Mouse (Mus musculus) kidney, postnatal 36 days (tissue): ENCODE data around the gene Lrrc45.

Experiments
- DNase-seq, 2 experiments: peaks; one replicate each; pipeline ENCODE4 v3.0.0; 2021 to 2022; ENCODE audit warnings: mixed read lengths in 2 of 2

Gene Lrrc45

DNA sequence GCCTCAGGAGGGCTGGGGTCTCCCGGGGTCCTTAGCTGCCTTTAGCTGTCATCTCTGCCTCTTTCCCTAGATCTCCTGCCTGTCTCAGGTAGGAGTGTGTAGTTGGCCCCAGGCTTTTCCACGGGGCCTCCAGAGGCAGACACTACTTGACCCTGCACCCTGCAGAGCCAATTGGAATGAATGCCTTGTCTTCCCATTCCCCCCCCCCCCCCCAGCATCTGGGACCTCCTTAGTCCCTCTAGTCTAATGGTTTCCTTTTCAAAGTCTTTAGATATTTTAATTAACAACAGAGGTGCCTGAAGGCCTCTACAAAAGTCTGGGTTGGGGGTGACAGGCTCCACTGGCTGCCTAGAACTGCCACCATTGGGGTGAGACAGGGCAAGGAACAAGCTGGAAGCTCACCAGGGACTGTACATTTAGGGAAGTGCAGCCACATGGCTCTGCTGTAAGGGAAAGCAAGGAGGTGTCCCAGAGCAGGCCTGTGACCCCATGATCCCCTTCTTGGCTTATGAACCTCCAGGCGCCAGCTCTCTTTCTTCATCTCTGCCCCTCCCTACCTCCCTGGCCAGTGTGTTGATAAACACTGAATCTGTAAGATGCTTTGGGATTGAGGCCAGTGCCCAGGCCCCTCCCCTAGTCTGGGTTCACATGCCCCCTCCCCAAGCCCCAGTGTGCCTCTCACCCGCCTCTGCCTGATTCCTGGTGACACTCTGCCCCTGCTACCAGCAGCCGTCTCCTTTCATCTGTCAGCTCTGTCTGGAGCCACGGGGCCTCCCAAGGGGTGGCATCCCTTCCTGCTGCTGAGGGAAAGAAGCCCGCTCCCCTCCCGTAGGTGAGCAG is 9.0 kb upstream of the Lrrc45 start:
- DNase-seq: no peak

DNA sequence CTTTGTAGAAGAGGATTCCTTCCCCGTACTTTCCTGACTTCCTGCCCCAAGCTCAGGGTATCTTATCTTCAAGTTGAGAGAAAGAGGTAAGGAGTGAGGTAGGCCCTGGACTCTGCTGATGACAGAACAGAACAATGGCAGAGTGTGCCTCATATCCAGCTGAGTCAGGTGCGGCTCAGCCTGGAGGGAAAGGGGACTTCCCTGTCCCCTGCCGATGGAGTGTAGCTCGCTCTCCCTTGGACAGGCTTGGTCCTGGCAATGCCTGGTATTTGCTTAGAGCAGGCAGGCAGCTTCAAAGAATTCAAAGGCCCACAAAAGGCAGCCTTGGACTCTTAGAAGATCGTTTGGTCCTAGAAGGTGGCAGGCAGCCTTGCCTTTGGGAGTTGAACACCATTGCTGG is 7.6 kb upstream of the Lrrc45 start:
- no peak for DNase-seq

DNA sequence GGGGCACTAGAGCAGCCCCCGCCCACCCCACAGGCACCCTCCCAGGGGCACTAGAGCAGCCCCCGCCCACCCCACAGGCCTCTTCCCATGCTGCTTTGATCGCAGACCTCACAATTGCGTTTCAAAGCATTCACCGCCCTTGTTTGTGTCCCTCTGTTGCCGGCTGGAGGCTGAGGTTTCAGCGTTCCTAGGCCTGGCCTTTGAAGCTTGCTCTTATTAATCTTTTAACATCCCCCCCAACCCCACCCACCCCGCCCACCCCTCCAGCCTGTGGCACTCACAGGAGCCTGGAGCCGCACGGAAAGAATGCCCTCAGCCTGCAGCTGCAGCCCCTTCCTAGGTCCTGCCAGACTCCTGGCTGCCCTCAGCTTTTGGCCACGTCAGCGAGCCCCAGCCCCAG is 6.5 kb upstream of the Lrrc45 start:
- DNase-seq: no peak

DNA sequence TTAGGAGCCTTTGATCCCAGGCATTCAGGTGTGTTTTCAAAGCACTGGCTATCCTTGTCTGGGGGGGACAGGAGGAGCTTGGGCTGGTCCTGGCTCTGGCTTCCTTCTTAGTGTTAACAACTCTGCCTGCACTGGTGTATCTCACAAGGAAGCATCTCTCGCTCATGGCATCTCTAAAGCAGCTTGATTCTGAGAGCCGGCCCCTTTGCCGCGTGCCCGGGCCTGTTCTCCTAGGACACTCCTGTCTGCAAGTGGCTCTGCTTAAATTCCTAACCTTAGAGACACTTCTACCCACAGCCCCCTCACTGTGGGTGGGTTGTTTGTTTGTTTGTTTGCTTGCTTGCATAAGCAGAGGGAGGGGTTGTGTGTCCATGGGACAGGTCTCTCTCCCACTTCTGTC is 5.8 kb upstream of the Lrrc45 start:
- DNase-seq: no peak

DNA sequence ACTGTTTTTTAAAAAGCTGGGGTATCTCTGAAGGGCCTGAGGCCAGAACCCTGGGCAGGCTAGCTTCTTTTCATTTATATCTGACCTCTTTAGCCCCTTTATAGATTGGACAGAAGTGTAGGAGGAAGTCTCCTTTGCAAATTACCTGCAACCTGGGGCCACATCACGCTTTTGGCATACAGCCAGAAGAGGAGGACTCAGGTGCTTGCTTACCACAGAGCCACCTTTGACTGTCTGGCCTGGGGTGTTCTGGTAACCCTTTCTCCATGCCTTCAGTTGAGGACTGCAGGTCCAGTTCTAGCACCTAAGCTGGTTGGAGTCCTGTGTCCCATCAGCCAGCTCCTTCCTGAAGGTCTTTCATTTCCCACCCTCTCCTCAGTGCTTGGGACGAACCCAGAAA is 4.2 kb upstream of the Lrrc45 start:
- peak in 1 of 2 experiments; percentile 36 for DNase-seq

DNA sequence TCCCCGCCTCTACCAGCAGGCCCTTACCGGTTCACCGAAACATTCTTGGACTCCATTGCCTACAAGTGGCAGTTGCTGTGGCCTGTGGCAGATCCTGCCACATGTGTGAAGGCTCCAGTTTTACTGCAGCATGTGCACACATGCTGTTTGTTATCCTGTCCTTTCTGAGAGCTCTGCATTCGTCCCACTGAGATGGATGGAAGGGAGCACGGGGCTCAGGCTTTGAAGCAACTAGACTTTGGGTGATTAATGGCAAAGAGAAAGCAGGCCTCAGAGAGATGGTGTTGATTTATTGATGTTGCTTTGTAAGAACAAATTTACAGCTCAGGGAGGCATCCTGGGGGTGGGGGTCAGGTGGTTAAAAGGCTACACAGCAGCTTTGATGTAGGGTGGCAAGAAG is 3.1 kb upstream of the Lrrc45 start:
- no peak for DNase-seq

DNA sequence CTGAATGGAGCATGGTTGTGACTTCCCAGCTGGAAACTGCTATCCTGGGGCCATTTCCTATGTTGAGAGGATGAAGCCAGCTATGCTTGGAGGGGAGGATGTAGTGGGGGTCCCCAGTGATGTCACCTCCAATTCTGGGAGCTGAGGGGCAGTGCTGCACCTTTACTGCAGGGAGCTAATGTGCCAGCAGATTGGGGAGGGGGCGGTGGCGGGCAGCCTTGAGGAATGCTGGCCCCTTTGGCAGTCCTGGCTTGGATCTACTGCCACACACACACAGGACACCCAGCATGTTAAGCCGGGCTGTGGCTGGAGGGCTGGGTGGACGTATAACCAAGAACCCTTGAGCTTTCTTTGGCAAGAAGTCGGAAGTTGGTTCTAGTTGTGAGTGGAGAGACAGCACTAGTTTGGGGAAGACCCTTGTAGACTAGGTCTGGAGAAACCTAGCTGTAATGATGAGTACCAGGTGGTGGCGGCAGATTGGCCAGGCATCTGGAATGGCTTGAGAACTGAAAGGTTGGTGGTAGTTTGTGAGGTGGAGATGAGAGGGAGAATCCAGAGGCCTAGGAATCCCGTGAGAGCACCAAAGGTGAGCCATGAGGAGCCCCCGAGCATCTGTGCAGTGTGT is 1.6 kb upstream of the Lrrc45 start:
- DNase-seq: no peak

DNA sequence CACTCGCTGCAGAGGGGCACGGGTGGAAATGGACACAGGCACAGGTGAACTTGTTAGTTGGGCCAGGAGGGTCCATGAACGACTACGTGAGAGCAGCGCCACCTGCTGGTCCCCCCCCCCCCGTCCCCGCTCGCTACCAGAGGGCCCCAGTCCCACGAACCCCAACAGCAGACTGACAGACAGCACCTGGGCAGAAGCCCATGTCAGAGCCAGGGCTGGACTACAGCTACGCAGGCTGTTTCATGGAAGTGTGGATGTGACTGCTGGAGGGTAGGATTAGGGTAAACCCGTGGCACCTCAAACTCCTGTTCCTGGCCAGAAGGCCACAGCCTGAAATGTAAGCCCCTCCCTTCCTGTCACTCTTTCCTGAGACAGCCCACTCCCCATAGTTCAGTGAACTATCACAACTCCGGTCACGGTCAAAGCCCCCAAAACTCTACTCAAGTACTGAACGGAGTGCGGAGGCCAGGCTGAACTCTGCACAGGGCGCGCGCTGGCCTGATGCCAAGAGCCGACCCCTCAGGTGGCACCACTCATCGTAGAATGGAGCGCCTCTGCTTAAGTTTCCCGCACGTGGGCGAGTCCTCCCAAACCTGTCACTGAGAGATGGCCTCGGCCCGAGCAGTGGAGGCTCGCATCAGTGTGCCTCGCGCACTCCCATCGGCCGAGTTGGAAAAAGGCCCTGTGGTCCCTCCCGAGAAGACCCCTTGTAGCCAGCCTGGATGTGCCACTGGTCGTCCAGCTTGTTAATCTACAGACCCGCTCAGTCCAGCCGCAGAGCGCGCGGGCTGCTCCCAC is 755 bp upstream of the Lrrc45 start:
- DNase-seq: peak in 1 of 2 experiments; percentile 83

DNA sequence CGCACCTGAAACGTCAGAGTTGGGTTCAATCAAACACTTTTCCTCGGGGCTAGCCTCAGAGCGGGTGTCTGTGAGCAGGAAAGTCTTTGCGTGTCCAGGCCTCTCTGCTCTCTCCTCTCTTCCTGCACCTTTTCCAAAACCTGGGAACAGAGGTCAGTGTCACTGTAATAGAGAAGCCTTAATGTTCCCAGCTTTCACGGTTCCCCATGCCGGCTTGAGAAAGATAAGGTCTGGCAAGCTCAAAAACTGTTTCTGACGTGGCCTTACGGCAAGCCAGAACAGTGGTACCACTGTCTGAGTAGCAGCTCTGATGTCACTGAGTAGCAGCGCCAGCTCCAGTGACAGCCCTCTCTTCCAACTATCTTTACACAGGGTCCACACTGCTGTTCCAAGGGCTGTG is 821 bp downstream of the Lrrc45 start:
- DNase-seq: no peak

DNA sequence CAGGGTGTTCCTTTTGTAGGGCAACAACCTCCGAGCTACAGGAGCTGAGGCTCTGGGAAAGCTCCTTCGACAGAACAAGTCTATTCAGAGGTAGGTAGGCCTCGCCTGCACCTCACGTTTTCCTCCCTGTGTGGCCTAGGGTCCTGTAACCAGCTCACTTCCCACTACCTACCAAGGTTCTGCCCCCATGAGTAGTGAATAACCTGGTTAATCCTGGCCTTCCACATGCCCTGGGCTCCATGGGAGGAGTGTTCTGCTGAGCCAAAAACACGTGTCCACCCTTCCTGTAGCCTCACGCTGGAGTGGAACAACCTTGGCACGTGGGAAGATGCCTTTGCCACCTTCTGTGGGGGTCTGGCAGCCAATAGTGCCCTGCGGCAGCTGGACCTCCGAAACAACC is 1.4 kb downstream of the Lrrc45 start:
- no peak for DNase-seq

DNA sequence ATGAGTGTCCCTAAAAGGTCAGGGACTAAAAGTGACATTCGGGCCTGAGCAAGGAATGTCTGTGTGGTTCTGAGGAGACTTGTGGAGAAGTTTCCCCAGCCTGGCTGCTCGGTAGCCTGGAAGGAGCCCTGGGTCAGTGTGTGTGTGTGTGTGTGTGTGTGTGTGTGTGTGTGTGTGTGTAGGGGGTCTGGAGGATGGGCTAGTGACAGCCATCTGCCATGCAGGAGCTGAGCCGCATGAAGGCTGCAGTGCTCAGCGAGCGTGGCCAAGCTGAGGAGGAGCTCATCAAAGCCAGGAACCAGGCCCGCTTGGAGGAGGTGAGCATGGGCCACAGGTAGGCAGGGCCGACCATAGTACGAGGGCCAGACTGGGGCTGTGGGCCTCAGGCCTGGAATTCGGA is 5.5 kb downstream of the Lrrc45 start:
- no peak for DNase-seq

DNA sequence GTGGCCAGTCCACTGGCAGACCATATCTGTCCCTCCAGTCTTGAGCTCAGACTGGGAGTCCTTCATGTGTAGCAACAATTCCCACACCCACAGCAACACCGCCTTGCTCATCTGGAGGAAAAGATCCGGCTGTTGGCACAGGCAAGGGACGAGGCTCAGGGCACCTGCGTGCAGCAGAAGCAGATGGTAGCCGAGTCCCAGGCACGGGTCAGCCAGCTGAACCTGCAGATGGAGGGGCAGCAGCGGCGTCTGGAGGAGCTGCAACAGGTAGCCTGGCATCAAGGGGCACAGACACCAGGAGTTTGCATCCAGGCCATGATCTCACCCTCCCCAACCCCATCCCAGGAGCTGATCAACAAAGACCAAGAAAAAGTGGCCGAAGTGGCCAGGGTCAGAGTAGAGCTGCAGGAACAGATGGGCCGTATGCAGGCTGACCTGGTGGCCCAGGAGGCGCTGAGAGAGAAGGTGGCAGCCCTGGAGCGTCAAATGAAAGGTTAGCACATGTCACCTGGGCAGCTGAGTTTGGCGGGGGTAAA is 6.2 kb downstream of the Lrrc45 start:
- DNase-seq: no peak

DNA sequence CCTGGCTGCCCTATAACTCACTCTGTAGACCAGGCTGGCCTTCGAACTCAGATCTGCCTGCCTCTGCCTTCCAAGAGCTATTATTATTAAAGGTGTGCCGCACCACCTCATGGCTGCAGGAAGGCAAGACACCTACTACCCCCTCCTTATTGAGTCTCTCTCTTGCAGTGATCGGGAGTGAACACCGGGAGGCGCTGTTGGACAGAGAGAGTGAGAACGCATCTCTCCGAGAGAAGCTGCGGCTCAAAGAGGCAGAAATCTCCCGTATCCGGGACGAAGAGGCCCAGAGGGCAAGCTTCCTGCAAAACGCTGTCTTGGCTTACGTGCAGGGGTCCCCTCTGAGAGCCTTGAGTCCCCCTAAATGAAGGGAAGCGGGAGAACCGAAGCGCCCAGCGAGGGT is 6.7 kb downstream of the Lrrc45 start:
- DNase-seq: peak; percentile 87 to 96

DNA sequence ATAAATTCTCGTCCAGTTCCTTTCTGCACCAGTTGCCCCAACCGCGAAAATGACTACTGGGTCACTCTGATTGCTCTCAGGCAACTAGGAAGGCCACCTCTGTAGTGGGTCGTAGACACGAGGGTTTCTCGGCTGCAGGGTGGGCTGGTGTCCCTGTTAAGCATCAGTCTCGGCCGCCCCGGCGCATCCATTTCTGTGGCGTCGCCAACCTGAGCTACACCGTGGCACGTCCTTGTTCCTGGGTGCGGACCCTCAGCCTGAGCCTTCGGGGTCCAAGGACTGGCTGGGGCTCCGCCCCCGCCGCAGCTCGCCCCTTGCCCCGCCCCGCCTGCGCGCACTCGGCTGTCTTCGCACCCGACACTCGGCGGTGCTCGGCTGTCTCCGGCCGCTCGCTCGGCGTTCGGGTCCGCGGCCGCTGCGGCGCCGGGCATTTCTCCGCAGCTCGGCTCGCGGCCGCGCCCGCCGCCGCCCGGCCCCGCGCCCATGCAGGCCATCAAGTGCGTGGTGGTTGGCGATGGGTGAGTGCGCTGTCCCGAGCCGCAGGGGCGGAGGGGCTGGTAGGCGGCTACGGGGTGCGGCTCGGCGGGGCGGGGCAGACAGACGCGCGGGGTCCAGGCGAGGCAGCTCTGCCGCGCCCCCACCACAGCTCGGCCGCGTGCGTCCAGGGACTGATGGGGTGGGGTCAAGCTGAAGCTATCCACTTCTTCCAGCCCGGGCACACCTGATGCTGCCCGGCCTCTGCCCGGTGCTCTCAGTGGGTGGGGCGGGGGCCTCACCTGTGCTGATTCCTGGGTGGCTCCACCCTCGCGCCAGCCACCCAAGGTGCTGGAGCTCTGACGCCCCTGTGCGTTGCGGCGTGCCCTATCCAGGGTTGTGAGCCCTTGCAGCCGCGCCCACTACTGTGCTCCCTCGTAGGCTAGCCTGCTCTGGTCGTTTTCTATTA is 7.7 kb downstream of the Lrrc45 start, which contains the start of gene Rac3:
Rac3 (plus strand) TSS at position 347 of the 943 bp plus-strand sequence.
- DNase-seq: peak; percentile 52 to 85

DNA sequence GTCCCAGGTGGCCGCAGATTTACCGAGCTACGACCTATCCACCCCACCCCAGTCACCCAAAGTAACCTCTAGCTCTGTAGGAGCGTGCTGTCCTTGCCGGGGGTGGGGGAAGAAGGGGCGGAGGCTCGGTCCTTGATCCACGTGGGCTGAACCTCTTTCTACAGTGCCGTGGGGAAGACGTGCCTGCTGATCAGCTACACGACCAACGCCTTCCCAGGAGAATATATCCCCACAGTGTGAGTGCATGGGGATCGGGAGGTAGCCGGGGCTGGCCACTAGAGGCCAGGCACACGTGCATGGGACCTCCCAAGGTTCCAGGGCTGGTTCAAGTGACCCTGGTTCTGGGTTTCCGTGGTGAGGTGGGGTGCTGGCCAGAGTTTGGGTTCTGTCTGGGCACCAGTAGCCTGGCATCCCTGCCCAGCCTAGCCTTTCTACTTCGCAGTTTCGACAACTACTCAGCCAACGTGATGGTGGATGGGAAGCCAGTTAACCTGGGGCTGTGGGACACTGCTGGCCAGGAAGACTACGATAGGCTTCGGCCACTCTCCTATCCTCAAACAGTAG is 8.4 kb downstream of the Lrrc45 start:
- no peak for DNase-seq

DNA sequence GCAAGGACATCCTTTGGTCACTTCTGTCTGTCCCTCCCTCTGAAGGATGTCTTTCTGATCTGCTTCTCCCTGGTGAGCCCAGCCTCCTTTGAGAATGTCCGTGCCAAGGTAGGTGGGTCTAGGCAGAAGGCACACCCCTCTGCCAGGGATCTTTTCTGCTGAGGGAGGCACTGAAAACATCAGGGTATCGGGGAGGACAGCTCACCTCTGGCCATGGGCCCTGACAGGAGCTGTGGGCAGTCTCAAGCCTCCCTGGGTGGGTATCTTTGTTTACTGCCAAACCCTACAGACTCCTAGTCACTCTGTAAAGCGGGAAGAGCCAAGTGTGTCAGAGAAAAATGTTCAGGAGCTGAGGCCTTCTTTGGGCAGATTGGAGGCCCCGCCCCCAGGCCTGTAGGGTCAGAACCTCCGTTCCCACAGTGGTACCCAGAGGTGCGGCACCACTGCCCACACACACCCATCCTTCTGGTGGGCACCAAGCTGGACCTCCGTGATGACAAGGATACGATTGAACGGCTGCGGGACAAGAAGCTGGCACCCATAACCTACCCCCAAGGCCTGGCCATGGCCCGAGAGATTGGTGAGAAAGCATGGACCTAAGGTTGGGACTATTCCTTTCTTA is 9.1 kb downstream of the Lrrc45 start:
- DNase-seq: peak; percentile 71 to 77

DNA sequence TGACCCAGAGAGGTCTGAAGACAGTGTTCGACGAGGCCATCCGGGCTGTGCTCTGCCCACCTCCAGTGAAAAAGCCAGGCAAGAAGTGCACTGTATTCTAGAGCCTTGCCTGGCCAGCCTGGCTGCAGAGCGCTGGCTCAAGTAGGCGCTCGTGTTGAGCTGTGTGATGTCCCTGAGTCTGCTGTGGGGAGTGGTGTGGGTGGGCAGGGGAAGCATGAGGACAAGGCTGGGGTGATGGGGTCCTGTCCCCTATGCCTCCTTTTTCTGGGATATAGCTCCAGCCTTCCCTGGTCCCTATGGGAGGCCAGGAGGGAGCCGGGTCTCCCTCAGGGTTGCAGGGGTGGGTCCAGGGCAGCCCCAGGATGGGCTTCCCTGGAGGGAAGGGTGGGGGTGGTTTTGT is 9.8 kb downstream of the Lrrc45 start:
- DNase-seq: peak in 1 of 2 experiments; percentile 41

DNA sequence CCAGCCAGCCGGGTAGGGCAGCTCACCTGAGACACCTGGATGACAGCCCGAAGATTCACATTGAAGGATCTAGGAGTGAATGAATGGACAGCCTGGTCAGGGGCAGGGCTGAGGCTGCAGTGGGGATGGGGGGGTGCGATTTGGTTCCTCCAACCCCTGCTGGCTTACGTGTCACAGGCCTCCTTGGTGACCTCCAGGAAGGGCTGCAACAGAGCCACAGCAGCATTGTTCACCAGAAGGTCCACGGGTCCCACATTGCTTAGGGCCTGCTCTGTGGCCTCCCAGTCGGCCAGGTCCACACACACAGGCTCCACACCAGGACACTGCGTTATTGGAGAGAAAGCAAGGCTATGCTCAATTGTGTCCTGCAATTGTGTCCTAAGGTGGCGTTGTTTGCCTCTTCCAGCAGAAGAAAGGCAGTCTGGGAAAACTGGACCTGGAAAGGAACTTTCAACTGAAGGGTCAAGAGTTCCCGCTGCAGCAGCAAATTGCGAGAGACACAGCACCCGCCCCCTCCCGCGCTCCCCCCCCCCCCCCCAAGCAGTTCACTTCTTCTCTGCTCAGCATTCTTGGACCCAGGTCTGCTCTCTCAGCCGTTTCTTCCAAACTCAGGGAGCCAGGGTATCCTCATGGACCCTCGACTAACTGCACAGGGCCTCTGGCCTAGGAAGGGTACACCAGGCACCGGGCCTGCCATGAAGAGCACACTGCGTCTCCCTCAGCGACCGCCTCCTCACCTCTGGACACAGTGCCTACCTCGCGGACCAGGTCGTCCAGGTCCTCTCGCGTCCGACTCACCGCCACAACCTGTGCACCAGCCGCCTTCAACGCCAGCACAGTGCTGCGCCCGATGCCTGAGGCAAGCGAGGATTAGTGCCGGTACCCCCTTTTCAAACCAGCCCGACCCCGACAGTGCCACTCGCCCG is 12.8 kb downstream of the Lrrc45 start:
- peak; percentile 58 to 82 for DNase-seq

DNA sequence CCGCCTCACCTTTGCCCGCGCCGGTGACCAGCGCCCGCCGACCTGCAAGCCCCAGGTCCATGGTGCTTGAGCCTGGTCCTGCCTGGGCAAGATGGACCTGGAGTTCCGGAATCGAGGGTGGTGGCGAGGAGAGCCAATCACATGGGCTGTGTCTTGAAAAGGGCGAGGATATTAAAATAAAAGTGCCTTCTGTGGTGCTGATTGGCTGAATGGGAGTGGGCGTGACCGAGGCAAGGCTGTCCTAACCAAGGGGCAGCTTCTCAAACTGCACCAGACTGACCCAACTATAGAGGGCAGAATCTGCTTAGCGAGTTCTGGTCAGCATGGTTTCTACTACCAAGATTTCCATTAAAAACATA is 13.4 kb downstream of the Lrrc45 start, which contains the start of gene Dcxr:
Dcxr (minus strand) TSS at position 113 of the 359 bp plus-strand sequence.
- peak; percentile 96 to 98 for DNase-seq

DNA sequence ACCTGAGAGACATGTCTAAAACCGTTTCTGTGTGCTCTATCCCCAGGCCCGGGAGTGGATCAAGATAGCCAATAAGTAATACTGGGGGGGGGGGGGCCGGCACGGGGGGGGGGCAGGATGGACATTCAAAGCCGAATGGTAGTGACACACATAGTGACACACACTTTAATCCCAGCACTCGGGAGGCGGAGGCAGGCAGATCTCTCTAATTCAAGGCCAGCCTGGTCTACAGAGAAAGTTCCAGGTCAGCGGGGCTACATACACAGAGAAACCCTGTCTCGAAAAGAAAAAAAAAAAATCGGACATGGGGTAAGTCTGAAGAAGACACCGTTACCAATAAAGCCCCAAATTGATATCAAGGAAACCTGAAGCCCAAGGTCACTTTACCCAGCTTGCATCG is 13.8 kb downstream of the Lrrc45 start:
- no peak for DNase-seq
